Mouse (Mus musculus): Measurements from ENCODE around the gene Phkb. TPM values are rescaled to one million over a fixed set of nuclear protein-coding genes. Genes with fewer than 3 reads are reported as not detected.
A peak's percentile ranks its signal among the peaks of the same experiment; 100 is the strongest.

Gene Phkb
- total and polyA plus RNA-seq, 3 experiments = 20.9 to 25.4 (median 23.5) TPM

- Histone ChIP-seq H3K36me3 (replicated peaks in 1 of 2; ENCODE audit: control insufficient read depth in 1 of 2, insufficient read depth in 1 of 2, low read length in 1 of 2) (peaks cover 6 to 35% of the 10 kb centered on the region in 2 experiments), H3K9me3 (replicated peaks; ENCODE audit: low read length) (no peaks in the 10 kb centered on the region), H3K4me1 (ENCODE audit: control insufficient read depth in 1 of 2, insufficient read depth in 2 of 2) (no peaks in the 10 kb centered on the region), H3K4me2 (ENCODE audit: insufficient read depth, low read depth, poor library complexity, severe bottlenecking) (no peak overlapping the region), H3K4me3 (replicated peaks in 1 of 3; ENCODE audit: low read depth in 2 of 3, low read length in 2 of 3, poor library complexity in 1 of 3) (no peak overlapping the region), H3K27ac (ENCODE audit: insufficient read depth, low read depth) (no peak overlapping the region), H3K27me3 (replicated peaks) (no peaks in the 10 kb centered on the region), H3K79me2 (replicated peaks; ENCODE audit: control insufficient read depth, extremely low read depth, insufficient read depth, poor library complexity, severe bottlenecking) (no peaks in the 10 kb centered on the region), H3K9ac (ENCODE audit: insufficient read depth, low read depth) (no peak overlapping the region)
- TF ChIP-seq MAFK (IDR thresholded peaks at IDR 0.05; ENCODE audit: insufficient replicate concordance, low read length) (no peak), JUN (IDR thresholded peaks at IDR 0.05; ENCODE audit: insufficient read depth, low read depth, low read length) (no peak), MAZ (IDR thresholded peaks at IDR 0.05; ENCODE audit: low read depth, low read length) (no peak), KAT2A (IDR thresholded peaks at IDR 0.05; ENCODE audit: insufficient replicate concordance, low read length) (no peak), PAX5 (IDR thresholded peaks at IDR 0.05; ENCODE audit: low read length) (no peak)
- no peak for DNase-seq (ENCODE audit: extremely low read depth)
- dilution Hi-C loops (cut with MboI; ENCODE audit: extremely low pct_ligation_motif_present, extremely low pct_unique_long_range_greater_than_20kb, low sequenced_read_pairs) = no loop called here
- in situ Hi-C loops (cut with MboI; ENCODE audit: low pct_ligation_motif_present, low pct_unique_long_range_greater_than_20kb, low sequenced_read_pairs) = no loop called here
Observed at GRCm38 (mm10) chr8:85959880-85960279, 119.1 kb downstream of the Phkb start.

- H3K4me3 ChIP-seq (replicated peaks in 1 of 3; ENCODE audit: low read depth in 2 of 3, low read length in 2 of 3, poor library complexity in 1 of 3) = no peak overlapping the region
- no peaks in the 10 kb centered on the region for H3K79me2 ChIP-seq (replicated peaks; ENCODE audit: control insufficient read depth, extremely low read depth, insufficient read depth, poor library complexity, severe bottlenecking)
- no peaks in the 10 kb centered on the region for H3K9me3 ChIP-seq (replicated peaks; ENCODE audit: low read length)
- in situ Hi-C loops (cut with MboI; ENCODE audit: low pct_ligation_motif_present, low pct_unique_long_range_greater_than_20kb, low sequenced_read_pairs) = no loop called here
- dilution Hi-C loops (cut with MboI; ENCODE audit: extremely low pct_ligation_motif_present, extremely low pct_unique_long_range_greater_than_20kb, low sequenced_read_pairs) = no loop called here
- H3K4me1 ChIP-seq (ENCODE audit: control insufficient read depth in 1 of 2, insufficient read depth in 2 of 2) = no peaks in the 10 kb centered on the region
- peak; percentile 8 for DNase-seq (ENCODE audit: extremely low read depth)
- H3K27ac ChIP-seq (ENCODE audit: insufficient read depth, low read depth) = no peak overlapping the region
- TF ChIP-seq CTCF (conservative IDR thresholded peaks at IDR 0.05 in 1 of 2, IDR thresholded peaks at IDR 0.05 in 1 of 2; ENCODE audit: low read depth in 2 of 2, low read length in 2 of 2) (peak in 1 of 2 experiments; percentile 50; a peak in 2 of 4 replicates), JUND (conservative IDR thresholded peaks at IDR 0.05; ENCODE audit: low read depth, low read length) (no peak), IRF4 (IDR thresholded peaks at IDR 0.05; ENCODE audit: low read depth, low read length) (no peak), ELF1 (IDR thresholded peaks at IDR 0.05; ENCODE audit: low read depth, low read length) (no peak), SMC3 (IDR thresholded peaks at IDR 0.05; ENCODE audit: low read depth, low read length) (peak; percentile 28; the same call in 1 of the 2 replicates), RAD21 (IDR thresholded peaks at IDR 0.05; ENCODE audit: low read depth, low read length) (peak; percentile 36)
- no peak overlapping the region for H3K9ac ChIP-seq (ENCODE audit: insufficient read depth, low read depth)
- H3K4me2 ChIP-seq (ENCODE audit: insufficient read depth, low read depth, poor library complexity, severe bottlenecking) = no peak overlapping the region
- no peaks in the 10 kb centered on the region for H3K27me3 ChIP-seq (replicated peaks)
- peaks cover 5 to 16% of the 10 kb centered on the region in 2 experiments for H3K36me3 ChIP-seq (replicated peaks in 1 of 2; ENCODE audit: control insufficient read depth in 1 of 2, insufficient read depth in 1 of 2, low read length in 1 of 2)
Observed at GRCm38 (mm10) chr8:85977588-85978077, 136.9 kb downstream of the Phkb start.

- no peak overlapping the region for H3K27ac ChIP-seq (ENCODE audit: insufficient read depth, low read depth)
- dilution Hi-C loops (cut with MboI; ENCODE audit: extremely low pct_ligation_motif_present, extremely low pct_unique_long_range_greater_than_20kb, low sequenced_read_pairs) = no loop called here
- DNase-seq (ENCODE audit: extremely low read depth) = no peak
Observed at GRCm38 (mm10) chr8:85992911-85993310, 152.2 kb downstream of the Phkb start.

More at GRCm38 (mm10) chr8:85992911-85993310, 152.2 kb downstream of the Phkb start:
- Histone ChIP-seq H3K4me2 (ENCODE audit: insufficient read depth, low read depth, poor library complexity, severe bottlenecking) (no peak overlapping the region), H3K4me1 (ENCODE audit: control insufficient read depth in 1 of 2, insufficient read depth in 2 of 2) (no peaks in the 10 kb centered on the region), H3K9me3 (replicated peaks; ENCODE audit: low read length) (no peaks in the 10 kb centered on the region), H3K4me3 (replicated peaks in 1 of 3; ENCODE audit: low read depth in 2 of 3, low read length in 2 of 3, poor library complexity in 1 of 3) (no peak overlapping the region), H3K27me3 (replicated peaks) (no peaks in the 10 kb centered on the region), H3K36me3 (replicated peaks in 1 of 2; ENCODE audit: control insufficient read depth in 1 of 2, insufficient read depth in 1 of 2, low read length in 1 of 2) (peaks cover 0 to 9% of the 10 kb centered on the region in 2 experiments), H3K9ac (ENCODE audit: insufficient read depth, low read depth) (no peak overlapping the region), H3K79me2 (replicated peaks; ENCODE audit: control insufficient read depth, extremely low read depth, insufficient read depth, poor library complexity, severe bottlenecking) (no peaks in the 10 kb centered on the region)
- TF ChIP-seq USF2 (conservative IDR thresholded peaks at IDR 0.05; ENCODE audit: low read depth, low read length) = no peak
- TF ChIP-seq E2F4 (IDR thresholded peaks at IDR 0.05; ENCODE audit: insufficient replicate concordance, low read depth, low read length) = no peak
- in situ Hi-C loops (cut with MboI; ENCODE audit: low pct_ligation_motif_present, low pct_unique_long_range_greater_than_20kb, low sequenced_read_pairs) = no loop called here
